ENCODE assay signal across 17 mouse cellular contexts in the genomic region with DNA sequence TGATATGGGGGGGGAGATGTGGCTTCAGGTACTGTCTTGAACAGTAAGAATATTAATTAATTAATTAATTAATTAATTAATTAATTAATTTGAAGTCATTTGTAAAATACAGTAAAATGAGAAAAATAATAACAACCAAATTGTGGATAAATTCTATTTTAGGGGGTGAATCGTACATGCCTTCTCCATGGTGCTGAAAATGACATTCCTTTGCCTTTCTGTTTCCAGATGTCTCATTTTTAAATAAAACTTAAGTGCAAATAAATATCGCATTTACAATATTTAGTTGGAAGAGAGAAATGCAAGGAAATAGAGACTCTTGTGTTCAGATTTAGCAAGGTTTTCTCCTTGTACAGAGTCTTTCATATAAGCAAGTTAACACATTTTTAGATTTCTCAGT.
"Had no signal": no experiment of that assay in that cellular context is flagged by ENCODE, and none has a peak within 500 bp of the region (broad histone marks: within the 10 kb centered on the region; RNA-seq: fewer than 3 reads in every experiment).

No protein-coding gene starts in this region.

- H3K27ac ChIP-seq: left cerebral cortex, adult 2 months; liver, embryonic 14.5 days; macrophage; midbrain, embryonic 12.5 days; neural tube, embryonic 13.5 days; stomach, embryonic 15.5 days had no signal

- H3K9me3 ChIP-seq: megakaryocyte, embryonic 14.5 days; midbrain, embryonic 12.5 days; neural tube, embryonic 13.5 days; stomach, embryonic 15.5 days had no signal

- H3K9ac ChIP-seq: liver, embryonic 14.5 days; midbrain, embryonic 12.5 days; neural tube, embryonic 13.5 days; stomach, embryonic 15.5 days had no signal

- ATAC-seq: midbrain, embryonic 16.5 days had no signal

- H3K4me2 ChIP-seq: midbrain, embryonic 12.5 days; neural tube, embryonic 13.5 days; stomach, embryonic 15.5 days had no signal

- H3K27me3 ChIP-seq: megakaryocyte, embryonic 14.5 days; midbrain, embryonic 12.5 days; neural tube, embryonic 13.5 days; stomach, embryonic 15.5 days had no signal

- H3K36me3 ChIP-seq: midbrain, embryonic 12.5 days; neural tube, embryonic 13.5 days; stomach, embryonic 15.5 days had no signal

- H3K4me3 ChIP-seq: left cerebral cortex, adult 2 months; megakaryocyte, embryonic 14.5 days; midbrain, embryonic 12.5 days; neural tube, embryonic 13.5 days; stomach, embryonic 15.5 days had no signal

- H3K4me1 ChIP-seq: megakaryocyte, embryonic 14.5 days; midbrain, embryonic 12.5 days; neural tube, embryonic 13.5 days; stomach, embryonic 15.5 days had no signal

- DNase-seq: kidney, adult 9 months; kidney, postnatal 14 days; liver; lung, adult 2 months; lung, postnatal 10 days; retina, postnatal 1 day; right cerebral cortex, postnatal 4 days; spleen, adult 18-20 months; thymus, postnatal 36 days had no signal
